Mouse (Mus musculus) liver, postnatal 0 days (tissue): ENCODE results near the gene Lpcat1.
A peak's percentile ranks its signal among the peaks of the same experiment; 100 is the strongest.

Experiments used
- CTCF ChIP-seq: sonication (generic); IDR thresholded peaks from 2 replicates; pipeline ENCODE4 v1.5.1; 2016; ENCODE audit warnings: antibody characterized with exemption, low read depth
- EP300 ChIP-seq: IDR thresholded peaks from 2 replicates; pipeline ENCODE4 v1.6.1; 2016; ENCODE audit warnings: antibody characterized with exemption, low read depth, mild to moderate bottlenecking

GRCm38 (mm10) chr13:73466411-73466810 is 586 bp upstream of the Lpcat1 start:
- TF ChIP-seq EP300, result 0 out of 2 replicates have a peak, but pooled peaks have one; percentile 19
- no peak for TF ChIP-seq CTCF
